Mouse (Mus musculus) MEL (cell line): ENCODE measurements around the gene Ncstn. TPM values are rescaled to one million over a fixed set of nuclear protein-coding genes. Genes with fewer than 3 reads are reported as not detected.

Source experiments
- DNase-seq: peaks from one replicate; pipeline ENCODE4 v3.0.0; 2011; ENCODE audit warnings: low read depth, low spot score
- H3K27ac ChIP-seq: 2 replicates; pipeline ENCODE4 v1.5.1; 2012; ENCODE audit warnings: low read depth, mild to moderate bottlenecking, control low read depth, low read length, moderate library complexity; ENCODE audit not compliant: control insufficient read depth
- H3K27me3 ChIP-seq, 2 experiments: fragments of 150-350 bp in 1 of 2; sonication (generic) in 1 of 2; 2 replicates each; pipeline ENCODE4 v1.6.1; 2012; ENCODE audit warnings: low read length in 2 of 2, mild to moderate bottlenecking in 2 of 2, improper control_type of control experiment in 1 of 2, moderate library complexity in 1 of 2; ENCODE audit not compliant: insufficient read depth in 2 of 2, control insufficient read depth in 1 of 2
- H3K36me3 ChIP-seq, 2 experiments: 2 replicates each; pipeline ENCODE4 v1.6.1; 2012 to 2014; ENCODE audit warnings: low read length in 2 of 2, improper control_type of control experiment in 1 of 2, inconsistent platforms in 1 of 2, mild to moderate bottlenecking in 1 of 2; ENCODE audit not compliant: insufficient read depth in 2 of 2, control insufficient read depth in 1 of 2
- H3K4me1 ChIP-seq, 2 experiments: fragments of 150-350 bp in 1 of 2; sonication (generic) in 1 of 2; 2 replicates each; pipeline ENCODE4 v1.6.1; 2012; ENCODE audit warnings: low read length in 2 of 2, improper control_type of control experiment in 1 of 2, mild to moderate bottlenecking in 1 of 2; ENCODE audit not compliant: insufficient read depth in 2 of 2, control insufficient read depth in 1 of 2
- H3K4me3 ChIP-seq, 2 experiments: fragments of 150-350 bp in 1 of 2; sonication (generic) in 1 of 2; 2 replicates each; pipeline ENCODE4 v1.5.1; 2012; ENCODE audit warnings: low read depth in 2 of 2, low read length in 2 of 2, mild to moderate bottlenecking in 2 of 2, moderate library complexity in 2 of 2, control low read depth in 1 of 2, improper control_type of control experiment in 1 of 2; ENCODE audit not compliant: control insufficient read depth in 1 of 2, insufficient read depth in 1 of 2
- H3K79me2 ChIP-seq: 2 replicates; pipeline ENCODE4 v1.6.1; 2012; ENCODE audit warnings: mild to moderate bottlenecking, low read length, moderate library complexity; ENCODE audit not compliant: control insufficient read depth, poor library complexity, insufficient read depth
- H3K9ac ChIP-seq: 2 replicates; pipeline ENCODE4 v1.6.1; 2012; ENCODE audit warnings: low read depth, mild to moderate bottlenecking, control low read depth, low read length, moderate library complexity; ENCODE audit not compliant: control insufficient read depth, poor library complexity, severe bottlenecking
- H3K9me3 ChIP-seq: fragments of 150-350 bp; sonication (generic); replicated peaks from 2 replicates; pipeline ENCODE4 v1.6.1; 2012; ENCODE audit warnings: mild to moderate bottlenecking, low read length, improper control_type of control experiment, moderate library complexity; ENCODE audit not compliant: insufficient read depth
- CHD1 ChIP-seq: IDR thresholded peaks from 2 replicates; pipeline ENCODE4 v1.6.1; 2012; ENCODE audit warnings: low read depth, mild to moderate bottlenecking, inconsistent platforms, low read length, improper control_type of control experiment
- CHD2 ChIP-seq: IDR thresholded peaks from 2 replicates; pipeline ENCODE4 v1.6.1; 2011; ENCODE audit warnings: low read length, improper control_type of control experiment
- CTCF ChIP-seq, 3 experiments: IDR thresholded peaks in 2 of 3; conservative IDR thresholded peaks in 1 of 3; 2 replicates each; pipeline ENCODE4 v1.5.1; 2011 to 2012; ENCODE audit warnings: low read length in 3 of 3, low read depth in 2 of 3, mild to moderate bottlenecking in 2 of 3, improper control_type of control experiment in 1 of 3, inconsistent platforms in 1 of 3, mixed read lengths in 1 of 3, moderate library complexity in 1 of 3; ENCODE audit not compliant: control insufficient read depth in 1 of 3, insufficient read depth in 1 of 3, poor library complexity in 1 of 3, severe bottlenecking in 1 of 3
- E2F4 ChIP-seq: IDR thresholded peaks from 2 replicates; pipeline ENCODE4 v1.6.1; 2011; ENCODE audit warnings: low read depth, low read length, improper control_type of control experiment, borderline replicate concordance
- ELF1 ChIP-seq: IDR thresholded peaks from 2 replicates; pipeline ENCODE4 v1.6.1; 2014; ENCODE audit warnings: low read depth, mild to moderate bottlenecking, inconsistent platforms, low read length, improper control_type of control experiment, moderate library complexity
- EP300 ChIP-seq, 2 experiments: IDR thresholded peaks; 2 replicates each; pipeline ENCODE4 v1.6.1; 2011; ENCODE audit warnings: improper control_type of control experiment in 2 of 2, low read length in 2 of 2, low read depth in 1 of 2, mild to moderate bottlenecking in 1 of 2
- ETS1 ChIP-seq: IDR thresholded peaks from 2 replicates; pipeline ENCODE4 v1.6.1; 2012; ENCODE audit warnings: low read depth, mild to moderate bottlenecking, inconsistent platforms, low read length, improper control_type of control experiment, moderate library complexity
- GATA1 ChIP-seq: IDR thresholded peaks from 2 replicates; pipeline ENCODE4 v1.6.1; 2011; ENCODE audit warnings: low read depth, low read length, improper control_type of control experiment
- JUND ChIP-seq: IDR thresholded peaks from 2 replicates; pipeline ENCODE4 v1.6.1; 2011; ENCODE audit warnings: low read depth, mild to moderate bottlenecking, improper control_type of control experiment, low read length
- KAT2A ChIP-seq: conservative IDR thresholded peaks from 2 replicates; pipeline ENCODE4 v1.6.1; 2012; ENCODE audit warnings: low read depth, low read length, improper control_type of control experiment, inconsistent platforms
- MAX ChIP-seq: IDR thresholded peaks from 2 replicates; pipeline ENCODE4 v1.6.1; 2011; ENCODE audit warnings: low read length, improper control_type of control experiment
- MXI1 ChIP-seq: IDR thresholded peaks from 2 replicates; pipeline ENCODE4 v1.6.1; 2011; ENCODE audit warnings: mild to moderate bottlenecking, low read depth, low read length, improper control_type of control experiment
- MYB ChIP-seq: IDR thresholded peaks from 2 replicates; pipeline ENCODE4 v1.6.1; 2011; ENCODE audit warnings: mild to moderate bottlenecking, low read depth, low read length, improper control_type of control experiment
- MYC ChIP-seq: IDR thresholded peaks from 2 replicates; pipeline ENCODE4 v1.6.1; 2011; ENCODE audit warnings: low read depth, mild to moderate bottlenecking, low read length, improper control_type of control experiment, moderate library complexity
- TAL1 ChIP-seq: IDR thresholded peaks from 2 replicates; pipeline ENCODE4 v1.6.1; 2012; ENCODE audit warnings: mild to moderate bottlenecking, inconsistent platforms, low read length, moderate library complexity, mixed read lengths
- USF1 ChIP-seq: IDR thresholded peaks from 2 replicates; pipeline ENCODE4 v1.6.1; 2014; ENCODE audit warnings: low read depth, mild to moderate bottlenecking, inconsistent platforms, low read length, improper control_type of control experiment, moderate library complexity
- ZC3H11A ChIP-seq: IDR thresholded peaks from 2 replicates; pipeline ENCODE4 v1.6.1; 2012; ENCODE audit warnings: low read depth, mild to moderate bottlenecking, inconsistent platforms, low read length, improper control_type of control experiment
- ZKSCAN1 ChIP-seq: IDR thresholded peaks from 2 replicates; pipeline ENCODE4 v1.6.1; 2012; ENCODE audit warnings: low read depth, mild to moderate bottlenecking, inconsistent platforms, low read length, improper control_type of control experiment, moderate library complexity
- ZMIZ1 ChIP-seq: IDR thresholded peaks from 2 replicates; pipeline ENCODE4 v1.6.1; 2012; ENCODE audit warnings: low read depth, mild to moderate bottlenecking, inconsistent platforms, low read length, improper control_type of control experiment, moderate library complexity
- polyA plus RNA-seq, 2 experiments: library from polyadenylated mRNA; stranded (reverse) in 1 of 2; unstranded in 1 of 2; fragments of >175 nt in 1 of 2; fragments of >200 nt in 1 of 2; gene quantifications; 2 replicates each; pipeline versions ENCODE4 v1.2.1 to v1.2.4; 2012; ENCODE audit warnings: low replicate concordance in 2 of 2, low read depth in 1 of 2; ENCODE audit not compliant: insufficient read length in 2 of 2, insufficient read depth in 1 of 2, missing spikeins in 1 of 2
- total RNA-seq: library from RNA; depleted of rRNA; stranded (reverse); fragments of 300-350 nt; gene quantifications from 2 replicates; pipeline ENCODE4 v1.2.3, GENCODE M21; 2012

Gene Ncstn
- total and polyA plus RNA-seq, 3 experiments: 9.9 to 38.5 TPM; not detected in 1

GRCm38 (mm10) chr1:172132319-172132718 is 49.7 kb upstream of the Ncstn start:
- H3K36me3 ChIP-seq: peaks cover 2 to 8% of the 10 kb centered on the region in 2 experiments; a peak in 3 of 4 replicates
- TF ChIP-seq CHD2 (no peak), EP300 (IDR thresholded peaks at IDR 0.05; ENCODE audit: low read depth in 1 of 2, low read length in 2 of 2) (no peak), ETS1 (no peak), E2F4 (no peak), JUND (no peak), ELF1 (no peak), GATA1 (no peak), CHD1 (no peak)

GRCm38 (mm10) chr1:172129780-172130179 is 47.2 kb upstream of the Ncstn start:
- no peak for TF ChIP-seq ZC3H11A
- no peak for TF ChIP-seq KAT2A
- TF ChIP-seq JUND: no peak
- no peak for TF ChIP-seq USF1
- no peak for TF ChIP-seq ZMIZ1
- no peak for TF ChIP-seq ZKSCAN1
- TF ChIP-seq MAX: no peak
- TF ChIP-seq ELF1: no peak
- TF ChIP-seq ETS1: no peak
- no peak for TF ChIP-seq CTCF (IDR thresholded peaks at IDR 0.05 in 2 of 3, conservative IDR thresholded peaks at IDR 0.05 in 1 of 3; ENCODE audit: control insufficient read depth in 1 of 3, insufficient read depth in 1 of 3, low read depth in 2 of 3, low read length in 3 of 3, poor library complexity in 1 of 3, severe bottlenecking in 1 of 3)
- TF ChIP-seq GATA1: no peak
- no peak for TF ChIP-seq MYC
- no peak for TF ChIP-seq TAL1
- no peak for TF ChIP-seq MXI1
- no peak for TF ChIP-seq EP300 (IDR thresholded peaks at IDR 0.05; ENCODE audit: low read depth in 1 of 2, low read length in 2 of 2)
- no peak for TF ChIP-seq MYB
- Histone ChIP-seq H3K79me2 (peaks cover 5% of the 10 kb centered on the region), H3K9ac (no peak overlapping the region), H3K9me3 (no peaks in the 10 kb centered on the region), H3K27me3 (no peaks in the 10 kb centered on the region), H3K27ac (no peak overlapping the region), H3K36me3 (peaks cover 2 to 8% of the 10 kb centered on the region in 2 experiments), H3K4me3 (no peak overlapping the region), H3K4me1 (peaks cover 2 to 5% of the 10 kb centered on the region in 2 experiments)
- DNase-seq: no peak

More at GRCm38 (mm10) chr1:172132319-172132718, 49.7 kb upstream of the Ncstn start:
- Histone ChIP-seq H3K27me3 (no peaks in the 10 kb centered on the region), H3K27ac (no peak overlapping the region), H3K4me3 (no peak overlapping the region), H3K9ac (no peak overlapping the region), H3K9me3 (no peaks in the 10 kb centered on the region), H3K79me2 (peaks cover 3% of the 10 kb centered on the region; the same call in 1 of the 2 replicates), H3K4me1 (peaks cover 0 to 4% of the 10 kb centered on the region in 2 experiments; a peak in 3 of 4 replicates)
- no peak for DNase-seq
